Mouse (Mus musculus) myocyte (in vitro differentiated cells): Measurements from ENCODE around the gene Marveld1.

ENCODE experiments used
- POLR2AphosphoS2 ChIP-seq: IDR thresholded peaks from one replicate; pipeline ENCODE4 v1.6.1; 2011; ENCODE audit warnings: low read depth, control low read depth; ENCODE audit not compliant: insufficient read length
- TCF12 ChIP-seq: IDR thresholded peaks from one replicate; pipeline ENCODE4 v1.6.1; 2011; ENCODE audit warnings: mild to moderate bottlenecking, control low read depth; ENCODE audit not compliant: poor library complexity, insufficient read depth, severe bottlenecking

- TF ChIP-seq TCF12 (no peak), POLR2AphosphoS2 (no peak)
These were observed 757 bp upstream of the Marveld1 start for GRCm38 (mm10) chr19:42146276-42147010.
